Mouse (Mus musculus) brain, embryonic 14.5 days (tissue): ENCODE measurements at regions not wholly inside any gene's neighbourhood (a gene's known extent, or its start where the extent isn't known, plus 50 kb on each side); places are given as distances from the start of the nearest gene placed in this dataset.

Experiments used
- DNase-seq: peaks from one replicate; pipeline ENCODE4 v3.0.0-alpha.2; 2011; ENCODE audit warnings: low read depth
- CTCF ChIP-seq: fragments of 200-500 bp; IDR thresholded peaks from 2 replicates; pipeline ENCODE4 v1.5.1; 2012; ENCODE audit warnings: inconsistent platforms, mild to moderate bottlenecking, moderate library complexity, borderline replicate concordance; ENCODE audit not compliant: insufficient read depth, insufficient read length; ENCODE audit errors: extremely low read depth
- POLR2A ChIP-seq: fragments of 200-500 bp; IDR thresholded peaks from 2 replicates; pipeline ENCODE4 v1.6.1; 2012; ENCODE audit warnings: mild to moderate bottlenecking, inconsistent platforms, borderline replicate concordance; ENCODE audit not compliant: poor library complexity, insufficient read depth, insufficient read length, severe bottlenecking; ENCODE audit errors: extremely low read depth

- no peak for TF ChIP-seq CTCF
- TF ChIP-seq POLR2A: no peak
- DNase-seq: no peak
These were observed 92.8 kb upstream of the Sox13 start for GRCm38 (mm10) chr1:133517020-133517419.

- TF ChIP-seq CTCF (no peak), POLR2A (no peak)
- DNase-seq: no peak
These were observed 79.9 kb upstream of the Sox13 start for GRCm38 (mm10) chr1:133504116-133504515.

GRCm38 (mm10) chr1:133503336-133503735 is 79.2 kb upstream of the Sox13 start:
- peak; percentile 54 for DNase-seq
- no peak for TF ChIP-seq CTCF
- no peak for TF ChIP-seq POLR2A

DNA sequence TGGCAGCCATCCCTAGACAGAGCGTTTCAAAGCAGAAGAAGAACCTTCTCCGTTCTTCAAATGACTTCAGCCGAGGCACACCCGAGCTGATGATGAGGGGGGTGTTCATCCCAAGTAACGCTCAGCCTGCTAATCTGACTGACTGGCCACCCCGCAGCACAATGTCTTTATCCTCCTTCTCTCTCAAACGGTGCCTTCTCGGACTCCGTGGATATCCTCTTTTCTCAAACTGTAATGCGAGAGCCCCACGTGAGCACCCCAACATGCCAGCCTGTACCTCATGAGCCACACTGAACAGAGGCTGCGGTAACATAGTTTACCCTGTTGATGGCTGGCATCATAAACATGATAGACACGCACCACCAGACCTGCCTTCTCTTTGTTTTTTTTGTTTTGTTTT is 76.8 kb upstream of the Sox13 start:
- TF ChIP-seq POLR2A (no peak), CTCF (no peak)
- DNase-seq: peak; percentile 20

- peak; percentile 83 for DNase-seq
- TF ChIP-seq POLR2A: peak; percentile 7; the same call in 1 of the 2 replicates
- no peak for TF ChIP-seq CTCF
These were observed 69.0 kb upstream of the Sox13 start for GRCm38 (mm10) chr1:133492986-133493741.

- peak; percentile 9; the same call in 1 of the 2 replicates for TF ChIP-seq CTCF
- TF ChIP-seq POLR2A: no peak
- DNase-seq: peak; percentile 96
These were observed 68.3 kb upstream of the Sox13 start for GRCm38 (mm10) chr1:133492291-133492985.

GRCm38 (mm10) chr1:133491857-133492290 is 67.7 kb upstream of the Sox13 start:
- peak; percentile 16; the same call in 1 of the 2 replicates for TF ChIP-seq CTCF
- no peak for TF ChIP-seq POLR2A
- no peak for DNase-seq

DNA sequence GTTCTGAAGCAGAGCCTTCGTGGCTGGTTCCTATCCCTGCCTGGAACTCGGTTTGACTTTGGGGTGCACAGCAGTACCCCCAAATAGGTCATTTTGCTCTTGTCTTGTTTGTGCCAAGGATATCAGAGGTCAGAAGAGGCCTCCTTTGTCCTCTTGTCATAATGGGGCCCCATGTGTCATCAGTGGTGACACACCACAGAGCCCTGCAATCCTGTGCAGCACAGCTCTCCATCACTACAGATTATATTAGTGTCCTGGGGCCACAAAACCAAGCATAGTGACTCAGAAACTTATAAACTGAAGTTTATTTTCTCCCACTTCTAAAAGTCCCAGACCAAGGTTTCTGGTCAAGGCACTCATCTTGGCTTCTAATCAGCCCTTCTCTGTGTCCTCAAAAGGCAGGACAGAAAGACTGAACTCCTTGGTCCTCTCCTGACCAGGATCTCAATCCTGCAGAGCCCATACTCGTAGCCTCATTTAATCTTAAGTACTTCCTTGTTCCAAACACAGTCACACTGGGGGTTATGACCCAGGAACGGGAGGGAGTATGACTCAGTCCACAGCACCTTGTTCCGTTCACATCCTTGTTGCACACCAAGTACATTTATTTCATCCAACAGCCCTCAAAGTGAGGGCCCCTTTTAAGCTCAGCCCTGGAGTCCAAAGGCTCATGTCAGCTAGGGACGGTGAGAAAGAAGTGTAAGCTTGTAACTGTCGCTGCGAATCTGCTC is 63.2 kb upstream of the Sox13 start:
- DNase-seq: no peak
- TF ChIP-seq CTCF: no peak

- no peak for TF ChIP-seq CTCF
- TF ChIP-seq POLR2A: no peak
- no peak for DNase-seq
These were observed 62.2 kb upstream of the Sox13 start for GRCm38 (mm10) chr1:133486370-133486769.

GRCm38 (mm10) chr1:133482891-133483290 is 58.7 kb upstream of the Sox13 start:
- TF ChIP-seq POLR2A: no peak
- no peak for TF ChIP-seq CTCF

GRCm38 (mm10) chr1:133474546-133474945 is 50.4 kb upstream of the Sox13 start:
- TF ChIP-seq CTCF: no peak
- TF ChIP-seq POLR2A: no peak
- DNase-seq: no peak

More at GRCm38 (mm10) chr1:133482891-133483290, 58.7 kb upstream of the Sox13 start:
- DNase-seq: no peak
